Mouse (Mus musculus) cortical plate, adult 2 months (tissue): ENCODE measurements around the gene Tpm3.

Experiments used
- CTCF ChIP-seq: fragments of 200-500 bp; IDR thresholded peaks from 2 replicates; pipeline ENCODE4 v1.5.1; 2011; ENCODE audit warnings: mild to moderate bottlenecking, control low read depth, low read length; ENCODE audit not compliant: insufficient read depth; ENCODE audit errors: extremely low read depth
- POLR2A ChIP-seq: fragments of 200-500 bp; IDR thresholded peaks from 2 replicates; pipeline ENCODE4 v1.6.1; 2011; ENCODE audit warnings: mild to moderate bottlenecking, low read length, control low read depth; ENCODE audit not compliant: insufficient read depth; ENCODE audit errors: extremely low read depth

- TF ChIP-seq CTCF (no peak), POLR2A (no peak)
Measured at GRCm38 (mm10) chr3:90103938-90104337, 31.5 kb downstream of the Tpm3 start, which contains the start of gene Nup210l.
